Mouse (Mus musculus) neural tube, embryonic 12.5 days (tissue): ENCODE results near the gene Gm20388. TPM values are rescaled to one million over a fixed set of nuclear protein-coding genes. Genes with fewer than 3 reads are reported as not detected.
A peak's percentile ranks its signal among the peaks of the same experiment; 100 is the strongest.

Experiments
- ATAC-seq: fragments of 200-750 bp; cut with Nextera tagmentation; 2 replicates; pipeline ENCODE4 v1.8.0; 2017; ENCODE audit warnings: low read depth, mild to moderate bottlenecking, moderate TSS enrichment, moderate library complexity; ENCODE audit not compliant: low FRiP score
- H3K27ac ChIP-seq: fragments of 300-500 bp; sonication (generic); 2 replicates; pipeline ENCODE4 v1.5.1; 2016
- H3K27me3 ChIP-seq: fragments of 300-500 bp; sonication (generic); replicated peaks from 2 replicates; pipeline ENCODE4 v1.6.1; 2016; ENCODE audit warnings: mild to moderate bottlenecking
- H3K36me3 ChIP-seq: fragments of 300-500 bp; sonication (generic); 2 replicates; pipeline ENCODE4 v1.6.1; 2016; ENCODE audit warnings: mild to moderate bottlenecking
- H3K4me1 ChIP-seq: fragments of 300-500 bp; sonication (generic); 2 replicates; pipeline ENCODE4 v1.6.1; 2016
- H3K4me2 ChIP-seq: fragments of 300-500 bp; sonication (generic); replicated peaks from 2 replicates; pipeline ENCODE4 v1.6.1; 2016; ENCODE audit warnings: mild to moderate bottlenecking
- H3K4me3 ChIP-seq: fragments of 300-500 bp; sonication (generic); 2 replicates; pipeline ENCODE4 v1.5.1; 2016
- H3K9ac ChIP-seq: fragments of 300-500 bp; sonication (generic); 2 replicates; pipeline ENCODE4 v1.6.1; 2016; ENCODE audit warnings: mild to moderate bottlenecking
- H3K9me3 ChIP-seq: fragments of 300-500 bp; sonication (generic); 2 replicates; pipeline ENCODE4 v1.6.1; 2016; ENCODE audit warnings: mild to moderate bottlenecking
- WGBS: fragments of 180-500 bp; shearing (Covaris S2); methylation state at CpG from one replicate; pipeline ENCODE4 v1.1.7; 2016; 5-methylcytosine and 5-hydroxymethylcytosine counted together
- polyA plus RNA-seq: library from polyadenylated mRNA; unstranded; fragments of >200 nt; fragmentation: Nextera tagmentation; extraction: Ambion mirVana; gene quantifications from 2 replicates; pipeline ENCODE4 v1.2.1, GENCODE M21; 2016

Gm20388 gene
- polyA plus RNA-seq, 1 experiment from 2014 or later: not detected

- Histone ChIP-seq H3K27me3 (peaks cover 16% of the 10 kb centered on the region), H3K27ac (no peak overlapping the region), H3K36me3 (no peaks in the 10 kb centered on the region), H3K4me2 (no peak overlapping the region), H3K9me3 (no peaks in the 10 kb centered on the region), H3K4me3 (no peak overlapping the region), H3K4me1 (peaks cover 38% of the 10 kb centered on the region), H3K9ac (no peak overlapping the region)
- WGBS: 56% methylated on average over 18 of the region's 18 CpGs
- no peak for ATAC-seq
Measured at GRCm38 (mm10) chr8:120174606-120175005, 264.0 kb downstream of the Gm20388 start.

DNA sequence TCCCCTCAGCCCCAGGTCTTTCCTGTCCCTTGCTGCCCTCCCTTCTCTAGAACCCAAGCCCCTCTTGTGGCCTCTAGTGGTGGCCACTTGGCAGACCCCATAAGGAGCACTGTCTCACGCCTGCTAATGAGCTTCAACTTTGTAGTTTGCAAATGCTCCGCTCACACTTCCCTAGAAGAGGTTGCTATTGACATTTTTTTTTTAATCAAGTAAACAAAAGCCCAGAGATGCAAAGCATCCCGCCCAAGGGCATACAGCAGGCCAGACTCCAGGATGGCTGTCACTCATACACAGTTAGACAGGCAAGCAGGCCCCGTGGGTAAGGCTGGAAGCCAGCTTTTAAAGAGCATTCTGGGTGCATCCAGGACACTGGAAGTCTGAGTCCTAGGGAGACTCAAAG is 266.0 kb downstream of the Gm20388 start:
- WGBS: 18% methylated on average over 4 of the region's 4 CpGs
- no peaks in the 10 kb centered on the region for H3K36me3 ChIP-seq
- no peaks in the 10 kb centered on the region for H3K9me3 ChIP-seq
- no peak overlapping the region for H3K9ac ChIP-seq
- no peak overlapping the region for H3K4me3 ChIP-seq
- H3K4me2 ChIP-seq: peak overlapping the region; percentile 56
- peak; percentile 19; the same call in 1 of the 2 replicates for ATAC-seq
- peaks cover 43% of the 10 kb centered on the region for H3K4me1 ChIP-seq
- H3K27me3 ChIP-seq: peaks cover 16% of the 10 kb centered on the region
- peak overlapping the region; percentile 76; the same call in 1 of the 2 replicates for H3K27ac ChIP-seq

GRCm38 (mm10) chr8:120177318-120178123 is 266.9 kb downstream of the Gm20388 start, which contains the start of gene Fam92b:
TSS of gene Fam92b (minus strand) at chr8:120177466.
- H3K36me3 ChIP-seq: no peaks in the 10 kb centered on the region
- H3K4me3 ChIP-seq: peak within 1 kb of the TSS; percentile 18; the same call in 1 of the 2 replicates
- H3K27me3 ChIP-seq: peaks cover 16% of the 10 kb centered on the region
- no peaks in the 10 kb centered on the region for H3K9me3 ChIP-seq
- peak within 1 kb of the TSS; percentile 56 for H3K4me2 ChIP-seq
- peak within 1 kb of the TSS; percentile 42; the same call in 1 of the 2 replicates for H3K9ac ChIP-seq
- ATAC-seq: peak; percentile 87
- peak within 1 kb of the TSS; percentile 76; the same call in 1 of the 2 replicates for H3K27ac ChIP-seq
- WGBS: 0% methylated on average over 23 of the region's 26 CpGs
- peaks cover 43% of the 10 kb centered on the region for H3K4me1 ChIP-seq

GRCm38 (mm10) chr8:120178124-120178514 is 267.5 kb downstream of the Gm20388 start:
- Histone ChIP-seq H3K4me2 (peak overlapping the region; percentile 56), H3K27me3 (peaks cover 16% of the 10 kb centered on the region), H3K4me3 (no peak overlapping the region), H3K4me1 (peaks cover 43% of the 10 kb centered on the region), H3K27ac (peak overlapping the region; percentile 76; the same call in 1 of the 2 replicates), H3K9ac (peak overlapping the region; percentile 42; the same call in 1 of the 2 replicates), H3K9me3 (no peaks in the 10 kb centered on the region), H3K36me3 (no peaks in the 10 kb centered on the region)
- no peak for ATAC-seq
- WGBS: 6% methylated on average over 10 of the region's 10 CpGs

DNA sequence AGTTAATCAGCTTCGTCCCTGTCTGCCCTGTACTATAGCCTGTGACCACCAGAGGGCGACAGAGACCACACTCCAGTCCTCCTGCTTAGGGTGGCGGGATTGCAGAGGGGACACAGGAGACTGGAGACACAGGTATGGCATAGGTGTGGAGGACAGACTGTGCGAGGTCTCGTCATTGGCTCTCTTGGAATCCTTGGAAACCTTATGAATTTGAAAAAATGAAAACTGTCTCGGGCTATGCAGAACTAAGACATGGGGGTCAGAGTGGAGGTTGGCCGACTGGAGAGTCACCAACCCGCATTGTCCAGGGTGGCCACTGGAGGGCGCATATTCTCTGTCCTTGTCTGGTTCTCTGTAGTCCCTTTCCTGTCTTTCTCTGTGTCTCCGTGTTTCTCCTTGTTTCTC is 268.4 kb downstream of the Gm20388 start:
- peak overlapping the region; percentile 50 for H3K4me2 ChIP-seq
- under 1% methylated on average over 10 of the region's 10 CpGs for WGBS
- H3K9me3 ChIP-seq: no peaks in the 10 kb centered on the region
- H3K4me1 ChIP-seq: peaks cover 46% of the 10 kb centered on the region
- H3K27me3 ChIP-seq: peaks cover 16% of the 10 kb centered on the region
- H3K36me3 ChIP-seq: no peaks in the 10 kb centered on the region
- 0 out of 2 replicates have a peak overlapping the region, but pooled peaks have one; percentile 30 for H3K9ac ChIP-seq
- no peak overlapping the region for H3K4me3 ChIP-seq
- no peak overlapping the region for H3K27ac ChIP-seq
- ATAC-seq: peak; percentile 52

DNA sequence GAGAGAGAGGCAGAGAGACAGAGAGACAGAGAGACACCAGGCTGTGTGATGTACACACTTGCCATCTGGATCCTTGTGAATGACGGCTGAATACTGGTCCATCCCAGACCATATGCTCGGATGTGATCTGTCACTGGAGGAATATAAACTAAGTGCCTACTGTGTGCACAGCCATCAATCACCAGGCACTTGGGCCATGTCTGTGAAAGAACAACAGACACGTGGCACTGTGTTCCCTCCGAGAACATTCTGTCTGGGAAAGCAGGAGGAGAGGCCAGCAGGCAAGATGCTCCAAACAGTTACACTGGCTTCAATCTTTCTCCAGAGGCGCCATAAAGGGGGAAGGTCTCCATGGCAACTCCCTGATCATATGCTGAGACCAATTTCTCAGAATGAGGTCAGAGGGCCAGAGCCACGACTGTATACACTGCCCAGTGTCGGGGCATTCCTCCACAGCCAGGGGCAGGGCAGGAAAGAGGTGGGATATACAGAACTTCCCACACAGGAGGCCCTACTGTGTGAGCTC is 269.9 kb downstream of the Gm20388 start:
- Histone ChIP-seq H3K9me3 (no peaks in the 10 kb centered on the region), H3K27me3 (peaks cover under 1% of the 10 kb centered on the region), H3K4me3 (no peak overlapping the region), H3K36me3 (no peaks in the 10 kb centered on the region), H3K9ac (no peak overlapping the region), H3K4me1 (peaks cover 61% of the 10 kb centered on the region), H3K4me2 (no peak overlapping the region), H3K27ac (no peak overlapping the region)
- ATAC-seq: no peak
- 26% methylated on average over 7 of the region's 7 CpGs for WGBS

DNA sequence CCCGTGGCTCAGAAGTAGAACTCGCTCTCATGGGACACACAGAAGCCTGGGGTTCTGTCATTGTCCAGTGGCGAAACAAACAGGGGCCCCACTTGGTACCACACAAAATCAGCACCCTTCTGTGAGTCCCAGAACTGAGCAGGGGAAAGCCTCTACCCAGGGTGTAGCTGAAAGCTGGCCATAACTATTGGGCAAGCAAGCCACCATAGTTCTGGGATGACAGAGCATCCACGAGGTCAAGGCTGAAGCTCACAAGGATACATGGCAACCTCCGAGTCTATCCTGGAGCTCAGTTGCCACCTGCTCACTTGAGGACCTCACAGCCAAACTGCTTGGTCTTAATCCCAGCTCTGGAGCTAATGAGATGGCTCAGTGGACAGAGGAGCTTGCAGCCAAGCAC is 270.6 kb downstream of the Gm20388 start:
- no peak for ATAC-seq
- Histone ChIP-seq H3K27me3 (no peaks in the 10 kb centered on the region), H3K4me2 (no peak overlapping the region), H3K4me1 (peaks cover 62% of the 10 kb centered on the region), H3K9ac (no peak overlapping the region), H3K36me3 (no peaks in the 10 kb centered on the region), H3K27ac (no peak overlapping the region), H3K9me3 (no peaks in the 10 kb centered on the region), H3K4me3 (no peak overlapping the region)
- 88% methylated on average over 5 of the region's 5 CpGs for WGBS

GRCm38 (mm10) chr8:120181861-120182414 is 271.3 kb downstream of the Gm20388 start:
- Histone ChIP-seq H3K36me3 (no peaks in the 10 kb centered on the region), H3K27me3 (no peaks in the 10 kb centered on the region), H3K4me2 (no peak overlapping the region), H3K9me3 (no peaks in the 10 kb centered on the region), H3K9ac (no peak overlapping the region), H3K4me1 (peaks cover 61% of the 10 kb centered on the region), H3K4me3 (no peak overlapping the region), H3K27ac (no peak overlapping the region)
- no peak for ATAC-seq
- 80% methylated on average over 4 of the region's 4 CpGs for WGBS

- Histone ChIP-seq H3K4me3 (no peak overlapping the region), H3K4me2 (0 out of 2 replicates have a peak overlapping the region, but pooled peaks have one; percentile 5), H3K27ac (peak overlapping the region; percentile 72; the same call in 1 of the 2 replicates), H3K4me1 (peaks cover 38% of the 10 kb centered on the region), H3K36me3 (no peaks in the 10 kb centered on the region), H3K9me3 (no peaks in the 10 kb centered on the region), H3K9ac (peak overlapping the region; percentile 17; the same call in 1 of the 2 replicates), H3K27me3 (no peaks in the 10 kb centered on the region)
- no peak for ATAC-seq
- WGBS: 48% methylated on average over 9 of the region's 9 CpGs
Measured at GRCm38 (mm10) chr8:120184366-120184765, 273.7 kb downstream of the Gm20388 start.

DNA sequence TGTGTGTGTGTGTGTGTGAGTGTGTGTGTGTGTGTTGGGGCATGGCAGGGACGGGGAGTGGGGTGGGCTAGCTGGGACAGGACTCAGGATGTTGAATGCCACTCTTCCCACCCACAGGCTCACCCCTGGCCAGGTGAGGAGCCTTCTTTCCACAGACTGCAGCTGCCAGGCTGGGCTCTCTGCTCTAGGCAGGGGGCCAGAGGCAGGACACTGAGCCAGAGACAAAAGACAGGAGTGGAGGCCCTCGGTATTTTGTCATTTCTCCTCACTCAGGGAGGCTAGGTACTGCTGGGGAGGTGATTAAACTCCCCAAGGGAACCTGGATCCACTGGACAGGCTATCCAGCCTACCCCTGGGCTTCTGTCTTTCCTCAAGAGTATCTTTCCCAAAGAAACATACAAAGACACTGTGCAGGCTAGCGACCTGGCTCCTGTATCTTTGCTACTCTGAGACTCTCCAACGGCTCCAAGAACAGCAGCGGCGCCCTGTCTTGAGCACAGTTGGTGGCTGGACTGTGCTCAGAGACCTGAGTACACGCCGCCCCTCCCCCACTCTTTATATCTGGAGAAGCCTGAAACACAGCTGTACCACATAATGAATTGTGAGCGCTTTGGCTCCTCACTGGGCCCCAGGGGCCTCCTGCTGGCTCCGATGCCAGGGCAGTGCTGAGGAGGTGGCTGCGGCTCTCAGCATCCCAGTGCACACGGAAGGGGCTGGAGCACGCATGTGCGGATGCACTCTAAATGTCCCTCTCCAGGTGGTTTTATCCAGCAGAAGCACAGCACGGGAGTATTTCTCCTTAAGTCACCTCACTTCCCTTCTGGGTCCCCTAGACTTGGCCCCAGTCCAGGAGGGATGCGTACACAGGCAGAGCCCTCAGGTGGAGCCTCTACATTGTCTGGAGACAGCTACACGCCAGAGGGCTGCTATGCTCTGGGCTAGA is 274.5 kb downstream of the Gm20388 start:
- Histone ChIP-seq H3K9ac (peak overlapping the region; percentile 17), H3K4me3 (no peak overlapping the region), H3K27ac (peak overlapping the region; percentile 72), H3K4me2 (peak overlapping the region; percentile 44), H3K4me1 (peaks cover 36% of the 10 kb centered on the region), H3K36me3 (no peaks in the 10 kb centered on the region), H3K27me3 (no peaks in the 10 kb centered on the region), H3K9me3 (no peaks in the 10 kb centered on the region)
- peak; percentile 65 for ATAC-seq
- 27% methylated on average over 16 of the region's 17 CpGs for WGBS

- Histone ChIP-seq H3K4me2 (no peak overlapping the region), H3K36me3 (no peaks in the 10 kb centered on the region), H3K4me1 (peaks cover 38% of the 10 kb centered on the region), H3K27me3 (no peaks in the 10 kb centered on the region), H3K9me3 (no peaks in the 10 kb centered on the region), H3K4me3 (no peak overlapping the region), H3K9ac (no peak overlapping the region), H3K27ac (no peak overlapping the region)
- WGBS: 62% methylated on average over 8 of the region's 8 CpGs
- ATAC-seq: no peak
Measured at GRCm38 (mm10) chr8:120186454-120186853, 275.8 kb downstream of the Gm20388 start.
